Mouse (Mus musculus) hindbrain, embryonic 16.5 days (tissue): ENCODE measurements around the gene Olfr874. TPM values are rescaled to one million over a fixed set of nuclear protein-coding genes. Genes with fewer than 3 reads are reported as not detected.

ENCODE experiments used
- ATAC-seq: fragments of 200-750 bp; cut with Nextera tagmentation; 2 replicates; pipeline ENCODE4 v1.8.0; 2017; ENCODE audit warnings: moderate TSS enrichment, moderate library complexity
- H3K27ac ChIP-seq: fragments of 300-500 bp; sonication (generic); 2 replicates; pipeline ENCODE4 v1.5.1; 2014; ENCODE audit warnings: low read depth, mild to moderate bottlenecking, control low read depth, low read length, moderate library complexity
- H3K27me3 ChIP-seq: fragments of 300-500 bp; sonication (generic); replicated peaks from 2 replicates; pipeline ENCODE4 v1.6.1; 2014; ENCODE audit warnings: low read length; ENCODE audit not compliant: control insufficient read depth, insufficient read depth
- H3K36me3 ChIP-seq: fragments of 300-500 bp; sonication (generic); 2 replicates; pipeline ENCODE4 v1.6.1; 2014; ENCODE audit warnings: mild to moderate bottlenecking, low read length, moderate library complexity, mixed read lengths; ENCODE audit not compliant: control insufficient read depth, insufficient read depth
- H3K4me1 ChIP-seq: fragments of 300-500 bp; sonication (generic); 2 replicates; pipeline ENCODE4 v1.6.1; 2014; ENCODE audit warnings: low read depth, low read length; ENCODE audit not compliant: control insufficient read depth, insufficient read depth
- H3K4me2 ChIP-seq: fragments of 300-500 bp; sonication (generic); 2 replicates; pipeline ENCODE4 v1.6.1; 2014; ENCODE audit warnings: mild to moderate bottlenecking, low read length, control low read depth, moderate library complexity
- H3K4me3 ChIP-seq: fragments of 300-500 bp; sonication (generic); 2 replicates; pipeline ENCODE4 v1.5.1; 2014; ENCODE audit warnings: mild to moderate bottlenecking, low read length, control low read depth, moderate library complexity
- H3K9ac ChIP-seq: fragments of 300-500 bp; sonication (generic); 2 replicates; pipeline ENCODE4 v1.6.1; 2014; ENCODE audit warnings: low read depth, mild to moderate bottlenecking, control low read depth, low read length, moderate library complexity
- H3K9me3 ChIP-seq: fragments of 300-500 bp; sonication (generic); 2 replicates; pipeline ENCODE4 v1.6.1; 2014; ENCODE audit warnings: mild to moderate bottlenecking, low read length, moderate library complexity; ENCODE audit not compliant: control insufficient read depth
- WGBS: fragments of 180-500 bp; shearing (Covaris S2); extraction: QIAGEN DNeasy Blood & Tissue Kit; methylation state at CpG from one replicate; pipeline ENCODE4 v1.1.7; 2014; 5-methylcytosine and 5-hydroxymethylcytosine counted together
- polyA plus RNA-seq: library from polyadenylated mRNA; unstranded; fragments of >200 nt; fragmentation: Nextera tagmentation; extraction: Ambion mirVana; gene quantifications from 2 replicates; pipeline ENCODE4 v1.2.1, GENCODE M21; 2015

The Olfr874 gene
- not detected in 2 replicates for polyA plus RNA-seq

DNA sequence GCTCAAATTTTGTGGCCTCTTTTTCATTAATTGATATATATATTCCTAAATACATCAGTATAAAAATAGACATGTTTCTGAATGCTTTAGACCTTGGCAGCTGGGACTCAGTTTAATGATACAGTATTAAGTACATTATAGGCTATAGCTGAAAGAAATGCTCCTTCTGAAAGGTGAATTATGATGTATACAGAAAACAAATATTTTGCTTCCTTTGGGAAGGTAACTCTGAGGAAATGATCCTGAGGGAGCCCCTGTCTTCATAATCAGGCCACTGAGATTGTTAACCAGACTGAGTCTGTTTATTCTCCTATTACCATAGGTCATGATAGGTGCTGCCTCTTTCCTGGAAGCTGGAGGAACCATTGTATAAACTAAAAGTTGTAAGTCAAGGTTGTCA lies at the start of gene Olfr874:
Gene Olfr874 (plus strand): TSS at position 301 of the 400 bp plus-strand sequence.
- Histone ChIP-seq H3K4me2 (no peak within 1 kb of the TSS), H3K4me1 (no peaks in the 10 kb centered on the region), H3K9ac (no peak within 1 kb of the TSS), H3K4me3 (no peak within 1 kb of the TSS), H3K27me3 (no peaks in the 10 kb centered on the region), H3K9me3 (no peaks in the 10 kb centered on the region), H3K27ac (no peak within 1 kb of the TSS), H3K36me3 (no peaks in the 10 kb centered on the region)
- ATAC-seq: no peak

DNA sequence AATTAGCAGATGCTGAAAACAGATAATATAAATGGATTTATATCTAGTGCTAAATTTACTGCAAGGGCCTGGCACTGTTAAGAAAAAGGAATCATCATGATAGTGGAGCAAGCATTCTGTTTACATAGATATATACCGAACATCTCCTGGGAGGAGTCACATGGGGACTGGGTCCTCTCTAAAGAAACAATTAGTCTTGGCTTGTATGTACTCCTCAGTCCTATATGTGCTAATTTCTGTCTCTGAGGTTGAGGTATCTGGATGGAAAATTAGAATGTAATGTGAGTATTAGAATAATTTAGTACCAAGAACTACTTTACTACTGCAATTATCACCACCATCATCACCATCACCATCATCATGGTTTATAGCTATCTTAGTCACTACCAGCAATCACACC lies 28.8 kb upstream of the Olfr874 start, which contains the start of gene Olfr160:
Gene Olfr160 (minus strand): TSS at position 101 of the 400 bp plus-strand sequence.
- H3K9ac ChIP-seq: no peak within 1 kb of the TSS
- H3K4me3 ChIP-seq: no peak within 1 kb of the TSS
- no peak within 1 kb of the TSS for H3K4me2 ChIP-seq
- no peak for ATAC-seq
- H3K36me3 ChIP-seq: no peaks in the 10 kb centered on the region
- no peaks in the 10 kb centered on the region for H3K4me1 ChIP-seq
- WGBS: 87% methylated on average over 1 of the region's 1 CpGs
- no peak within 1 kb of the TSS for H3K27ac ChIP-seq
- no peaks in the 10 kb centered on the region for H3K27me3 ChIP-seq
- no peaks in the 10 kb centered on the region for H3K9me3 ChIP-seq

DNA sequence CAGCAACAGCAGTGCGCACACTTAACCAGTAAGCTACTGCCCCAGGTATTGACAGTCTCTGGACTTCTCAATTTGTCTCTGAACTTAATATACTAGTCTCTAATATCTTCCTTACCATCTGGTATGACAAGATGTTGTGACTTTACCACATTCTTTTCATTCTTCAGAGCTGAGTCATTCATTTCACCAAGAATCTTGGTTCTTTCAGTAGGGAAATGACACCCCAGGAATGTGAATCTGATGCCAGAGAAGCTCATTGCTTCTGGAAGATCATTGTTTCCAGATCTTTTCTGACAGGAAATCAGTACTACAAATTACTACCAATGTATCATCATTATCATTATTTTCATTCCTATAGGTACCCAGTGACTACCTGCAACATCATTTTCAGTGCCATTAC lies 10.6 kb upstream of the Olfr874 start:
- H3K27ac ChIP-seq: no peak overlapping the region
- H3K27me3 ChIP-seq: no peaks in the 10 kb centered on the region
- H3K4me1 ChIP-seq: no peaks in the 10 kb centered on the region
- no peak overlapping the region for H3K4me3 ChIP-seq
- no peaks in the 10 kb centered on the region for H3K36me3 ChIP-seq
- WGBS: 97% methylated on average over 1 of the region's 1 CpGs
- no peak overlapping the region for H3K9ac ChIP-seq
- H3K4me2 ChIP-seq: no peak overlapping the region
- H3K9me3 ChIP-seq: no peaks in the 10 kb centered on the region
- ATAC-seq: no peak

DNA sequence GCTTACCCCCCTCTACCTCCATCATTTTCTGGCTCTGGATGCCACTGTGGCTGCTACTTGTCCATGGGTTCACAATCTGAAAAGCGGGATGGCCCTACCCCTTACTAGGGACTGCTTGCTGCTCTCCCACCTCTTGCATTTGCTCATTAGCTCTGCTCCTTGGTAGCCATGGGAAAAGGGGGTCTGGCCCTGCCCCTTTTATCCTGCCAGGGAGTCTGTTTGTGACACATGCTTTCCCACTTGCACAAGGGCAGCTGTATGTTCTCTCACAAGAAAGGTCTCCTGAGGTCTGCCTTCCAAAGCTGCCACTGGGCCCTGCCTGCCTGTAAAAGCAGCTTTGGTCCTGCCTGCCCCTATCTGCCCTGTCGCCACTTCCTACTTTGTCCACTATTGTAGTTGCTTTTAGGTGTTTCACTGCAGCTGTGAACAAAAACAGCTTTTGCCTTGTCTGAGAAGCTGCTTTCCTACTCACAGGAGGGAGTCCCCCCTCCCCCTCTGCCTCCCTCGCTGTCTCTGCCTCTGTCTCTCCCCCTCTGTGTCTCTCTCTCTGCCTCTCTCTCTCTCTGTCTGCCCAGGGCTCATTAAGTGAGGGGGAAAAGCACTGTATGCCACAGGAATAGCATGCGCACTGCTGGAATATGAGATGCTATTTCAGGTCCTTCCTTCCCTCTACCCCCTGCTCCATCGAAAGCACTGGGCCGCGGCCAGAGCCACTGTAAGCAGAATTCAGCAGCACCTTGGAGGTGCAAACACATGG lies 5.6 kb downstream of the Olfr874 start:
- H3K9me3 ChIP-seq: no peaks in the 10 kb centered on the region
- H3K27me3 ChIP-seq: no peaks in the 10 kb centered on the region
- no peak overlapping the region; the same call in 1 of the 2 replicates for H3K27ac ChIP-seq
- H3K4me1 ChIP-seq: no peaks in the 10 kb centered on the region; the same call in 1 of the 2 replicates
- no peak overlapping the region for H3K4me2 ChIP-seq
- no peak overlapping the region for H3K9ac ChIP-seq
- no peak overlapping the region for H3K4me3 ChIP-seq
- peak; percentile 82 for ATAC-seq
- H3K36me3 ChIP-seq: no peaks in the 10 kb centered on the region
- WGBS: 32% methylated on average over 7 of the region's 7 CpGs

DNA sequence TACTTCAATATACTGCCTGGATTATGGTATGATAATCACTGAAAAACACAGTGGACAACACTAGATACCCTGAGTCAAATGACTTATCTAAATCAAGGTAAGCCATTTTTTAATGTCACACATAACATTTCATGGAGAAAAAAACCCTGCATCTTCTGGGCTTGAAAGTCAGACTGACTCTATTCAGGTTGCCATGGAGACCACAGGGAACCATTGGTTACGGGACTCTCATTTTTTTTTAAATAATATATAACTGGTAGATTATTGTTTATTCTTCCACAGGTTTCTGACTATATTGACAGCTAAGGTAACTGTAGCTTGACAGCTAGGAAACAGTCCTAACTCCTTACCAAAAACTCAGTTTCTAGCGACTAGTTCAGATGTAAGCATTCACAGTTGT lies 6.6 kb downstream of the Olfr874 start:
- WGBS: 48% methylated on average over 2 of the region's 2 CpGs
- Histone ChIP-seq H3K4me1 (no peaks in the 10 kb centered on the region; the same call in 1 of the 2 replicates), H3K9me3 (no peaks in the 10 kb centered on the region), H3K27ac (no peak overlapping the region), H3K9ac (no peak overlapping the region), H3K27me3 (no peaks in the 10 kb centered on the region), H3K4me2 (no peak overlapping the region), H3K36me3 (no peaks in the 10 kb centered on the region), H3K4me3 (no peak overlapping the region)
- ATAC-seq: 0 out of 2 replicates have a peak, but pooled peaks have one; percentile 40

DNA sequence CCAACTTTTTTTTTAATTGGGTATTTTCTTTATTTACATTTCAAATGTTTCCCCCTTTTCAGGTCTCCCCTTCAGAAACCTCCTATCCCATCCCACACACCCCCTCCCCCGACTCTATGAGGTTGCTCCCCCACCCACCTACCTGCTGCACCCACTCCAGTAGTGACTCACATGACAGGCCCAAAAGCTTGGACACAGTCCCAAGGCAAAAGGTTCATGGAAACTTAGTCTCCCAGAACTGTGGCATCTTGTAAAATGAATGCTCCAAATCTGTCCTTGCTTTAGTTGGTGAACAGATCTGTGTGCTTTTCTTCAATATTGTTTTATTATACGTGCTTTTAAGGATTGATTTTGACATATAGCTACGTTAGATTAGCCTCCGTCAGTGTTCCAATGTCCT lies 7.1 kb downstream of the Olfr874 start:
- H3K27ac ChIP-seq: no peak overlapping the region
- no peak overlapping the region for H3K4me3 ChIP-seq
- 68% methylated on average over 4 of the region's 4 CpGs for WGBS
- ATAC-seq: no peak
- no peaks in the 10 kb centered on the region for H3K36me3 ChIP-seq
- no peaks in the 10 kb centered on the region for H3K9me3 ChIP-seq
- H3K4me1 ChIP-seq: no peaks in the 10 kb centered on the region; the same call in 1 of the 2 replicates
- no peak overlapping the region for H3K9ac ChIP-seq
- H3K27me3 ChIP-seq: no peaks in the 10 kb centered on the region
- H3K4me2 ChIP-seq: no peak overlapping the region

DNA sequence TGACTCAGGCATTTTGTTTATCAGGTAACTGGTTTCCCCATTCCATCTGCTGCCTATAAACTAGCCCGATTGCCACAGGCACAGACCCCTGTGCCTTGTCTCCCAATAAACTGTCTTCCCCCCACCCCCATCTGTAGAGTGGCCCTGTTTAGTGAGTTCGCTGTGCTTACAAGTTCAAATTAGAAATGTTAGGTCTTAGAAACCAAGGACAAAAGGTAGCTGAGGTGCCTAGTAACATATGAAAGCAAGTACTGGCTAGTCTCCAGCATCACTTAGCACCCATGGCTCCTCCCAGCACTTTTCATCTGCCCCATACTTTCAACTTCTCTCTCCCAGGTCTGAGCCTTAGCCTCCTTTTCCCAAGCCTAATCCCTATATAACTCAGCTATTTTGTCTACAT lies 16.8 kb downstream of the Olfr874 start:
- H3K4me2 ChIP-seq: no peak overlapping the region
- no peak overlapping the region for H3K27ac ChIP-seq
- no peak overlapping the region for H3K4me3 ChIP-seq
- no peaks in the 10 kb centered on the region for H3K9me3 ChIP-seq
- H3K4me1 ChIP-seq: no peaks in the 10 kb centered on the region
- H3K27me3 ChIP-seq: no peaks in the 10 kb centered on the region
- ATAC-seq: peak; percentile 63; the same call in 1 of the 2 replicates
- WGBS: 86% methylated on average over 2 of the region's 2 CpGs
- H3K9ac ChIP-seq: no peak overlapping the region
- H3K36me3 ChIP-seq: no peaks in the 10 kb centered on the region

DNA sequence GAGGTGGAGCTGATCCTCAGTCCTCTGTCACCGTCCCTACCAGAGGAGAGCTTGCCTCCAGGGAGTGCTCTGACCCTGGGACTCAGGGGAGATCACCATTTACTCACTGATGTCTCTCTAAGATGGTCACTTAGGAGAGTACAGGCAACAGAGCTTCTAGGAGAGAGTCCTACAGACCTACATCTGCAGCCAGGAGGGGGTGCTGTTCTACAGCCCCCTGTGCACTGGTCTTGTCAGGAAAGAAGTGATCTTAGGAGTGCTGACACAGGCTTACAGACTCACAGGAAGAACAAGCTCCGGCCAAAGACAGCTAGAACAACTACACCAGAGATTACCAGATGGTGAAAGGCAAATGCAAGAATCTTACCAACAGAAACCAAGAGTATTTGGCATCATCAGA lies 17.6 kb downstream of the Olfr874 start:
- Histone ChIP-seq H3K4me1 (no peaks in the 10 kb centered on the region), H3K4me2 (no peak overlapping the region), H3K36me3 (no peaks in the 10 kb centered on the region), H3K9ac (no peak overlapping the region), H3K9me3 (no peaks in the 10 kb centered on the region), H3K4me3 (no peak overlapping the region), H3K27ac (no peak overlapping the region), H3K27me3 (no peaks in the 10 kb centered on the region)
- 66% methylated on average over 2 of the region's 2 CpGs for WGBS
- no peak for ATAC-seq

DNA sequence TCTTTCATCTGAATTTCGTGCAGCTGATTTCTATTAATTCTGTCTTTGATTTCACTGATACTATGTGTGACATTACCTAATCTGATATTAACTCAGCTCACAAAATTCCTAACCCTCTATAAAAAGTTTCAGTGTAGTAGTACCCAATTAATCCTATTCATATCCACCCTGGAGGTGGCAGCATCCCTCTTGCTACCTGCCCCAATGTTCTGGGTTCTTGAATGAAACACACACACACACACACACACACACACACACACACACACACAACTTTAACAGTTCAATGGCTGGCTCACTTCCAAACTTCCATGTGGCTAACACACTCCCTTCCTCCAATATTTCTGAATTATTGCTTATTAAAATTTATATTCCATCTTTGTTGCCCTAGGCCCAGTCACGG lies 25.8 kb downstream of the Olfr874 start:
- Histone ChIP-seq H3K27me3 (no peaks in the 10 kb centered on the region), H3K4me2 (no peak overlapping the region), H3K4me1 (no peaks in the 10 kb centered on the region), H3K36me3 (no peaks in the 10 kb centered on the region), H3K4me3 (no peak overlapping the region), H3K9me3 (no peaks in the 10 kb centered on the region), H3K9ac (no peak overlapping the region), H3K27ac (no peak overlapping the region)
- WGBS: 78% methylated on average over 2 of the region's 2 CpGs
- no peak for ATAC-seq
